Mouse (Mus musculus): Measurements from ENCODE around the gene Nrxn1.

DNA sequence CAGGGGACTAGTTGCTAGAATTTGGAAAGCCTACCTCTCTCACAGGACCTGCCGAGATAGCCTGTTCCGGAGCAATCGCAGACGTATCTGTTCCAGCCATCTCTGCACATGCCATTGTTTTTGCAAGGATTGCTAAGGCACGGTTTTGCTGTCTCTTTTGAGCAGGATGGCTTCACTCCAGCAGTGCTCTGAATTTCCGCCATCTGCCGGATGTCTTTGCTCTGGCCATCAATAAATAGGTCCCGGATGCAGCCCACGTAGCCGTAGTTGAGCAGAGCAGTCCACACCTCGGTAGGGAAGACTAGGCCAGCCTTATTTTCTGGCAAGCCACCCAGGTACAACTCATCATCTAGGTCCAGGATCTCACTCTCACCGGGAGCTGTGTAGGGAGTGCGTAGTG, 463.0 kb downstream of the Nrxn1 start:
- TF ChIP-seq CTCF (IDR thresholded peaks at IDR 0.05; ENCODE audit: low read depth, low read length), result no peak
- TF ChIP-seq POLR2A (IDR thresholded peaks at IDR 0.05; ENCODE audit: extremely low read depth, insufficient read depth, low read length), result no peak
